Mouse (Mus musculus) urinary bladder, postnatal 0 days (tissue): Measurements from ENCODE around the gene Mybpc2. TPM values are rescaled to one million over a fixed set of nuclear protein-coding genes. Genes with fewer than 3 reads are reported as not detected.

Experiments
- microRNA-seq: library from miRNA; unstranded; fragments of <30 nt; microRNA quantifications from one replicate; pipeline ENCODE4, GENCODE M21; 2016
- polyA plus RNA-seq: library from polyadenylated mRNA; unstranded; fragments of >200 nt; fragmentation: Nextera tagmentation; extraction: Ambion mirVana; gene quantifications from 2 replicates; pipeline ENCODE4 v1.2.1, GENCODE M21; 2015

Gene Mybpc2
- 0.30 and 0.82 TPM in 2 replicates for polyA plus RNA-seq

DNA sequence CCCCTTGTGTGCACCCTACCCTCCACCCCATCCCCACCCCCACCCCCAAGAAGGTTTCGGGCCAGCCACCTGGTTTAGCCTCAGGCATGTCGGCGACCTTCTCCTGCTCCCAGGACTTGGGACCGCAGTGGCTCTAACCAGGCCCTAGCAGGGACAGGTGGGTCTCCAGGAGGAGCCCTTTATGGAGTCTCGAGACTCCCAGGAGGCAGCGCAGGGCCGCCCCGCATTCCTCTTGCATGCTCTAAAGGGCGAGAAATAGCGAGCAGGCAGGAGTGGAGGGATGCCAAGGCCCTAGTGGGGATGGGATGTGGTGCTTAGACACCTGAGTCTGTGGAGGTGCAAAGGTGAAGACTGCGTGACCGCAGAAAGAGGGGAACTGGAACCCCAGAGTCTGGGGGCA is at the start of gene Mybpc2:
Mybpc2 (minus strand) TSS at position 155 of the 400 bp plus-strand sequence.

DNA sequence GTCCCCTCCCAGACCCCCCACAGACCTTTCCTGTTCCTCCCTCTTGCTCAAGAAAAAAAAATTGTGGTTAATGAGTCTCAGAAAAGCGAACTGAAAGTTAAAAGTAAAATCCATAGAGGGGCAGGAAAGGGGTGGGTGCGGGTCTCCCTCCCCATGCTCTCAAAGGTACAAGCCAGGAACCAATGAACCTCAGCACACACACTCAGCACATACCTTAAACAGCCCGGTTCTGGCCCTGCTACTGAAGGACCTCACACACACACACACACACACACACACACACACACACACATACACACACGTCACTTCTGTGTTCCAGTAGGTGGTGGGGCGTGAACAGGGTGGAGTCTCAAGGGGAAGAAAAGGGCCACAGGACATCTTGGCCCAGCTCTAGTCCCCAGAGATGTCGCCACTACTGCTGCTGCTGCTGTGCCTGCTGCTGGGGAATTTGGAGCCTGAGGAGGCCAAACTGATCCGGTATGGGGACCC is 47.8 kb upstream of the Mybpc2 start, which contains the start of gene Napsa:
Napsa (plus strand) TSS at position 168 of the 489 bp plus-strand sequence.

DNA sequence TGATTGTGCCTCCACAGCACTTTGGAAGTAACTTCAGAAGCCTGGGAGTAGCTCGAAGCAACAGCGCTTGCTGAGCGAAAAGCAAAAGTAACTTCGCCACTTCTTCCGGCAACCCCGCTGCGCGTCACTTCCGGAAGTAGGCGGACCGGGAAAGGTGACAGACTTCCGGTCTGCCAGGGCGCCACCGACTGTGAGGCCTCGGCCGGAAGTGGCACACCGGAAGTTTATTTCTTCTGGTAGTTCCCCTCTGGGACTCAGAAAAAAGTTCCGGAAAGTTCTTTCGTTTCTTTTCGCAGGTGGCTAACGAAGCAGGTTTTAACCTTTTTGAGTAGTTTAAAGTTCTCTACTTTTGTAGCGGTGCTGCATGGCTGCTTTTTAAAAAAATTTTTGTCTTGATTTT is 29.4 kb upstream of the Mybpc2 start, which contains the start of gene Nr1h2:
Nr1h2 (minus strand) TSS at position 126 of the 400 bp plus-strand sequence.

DNA sequence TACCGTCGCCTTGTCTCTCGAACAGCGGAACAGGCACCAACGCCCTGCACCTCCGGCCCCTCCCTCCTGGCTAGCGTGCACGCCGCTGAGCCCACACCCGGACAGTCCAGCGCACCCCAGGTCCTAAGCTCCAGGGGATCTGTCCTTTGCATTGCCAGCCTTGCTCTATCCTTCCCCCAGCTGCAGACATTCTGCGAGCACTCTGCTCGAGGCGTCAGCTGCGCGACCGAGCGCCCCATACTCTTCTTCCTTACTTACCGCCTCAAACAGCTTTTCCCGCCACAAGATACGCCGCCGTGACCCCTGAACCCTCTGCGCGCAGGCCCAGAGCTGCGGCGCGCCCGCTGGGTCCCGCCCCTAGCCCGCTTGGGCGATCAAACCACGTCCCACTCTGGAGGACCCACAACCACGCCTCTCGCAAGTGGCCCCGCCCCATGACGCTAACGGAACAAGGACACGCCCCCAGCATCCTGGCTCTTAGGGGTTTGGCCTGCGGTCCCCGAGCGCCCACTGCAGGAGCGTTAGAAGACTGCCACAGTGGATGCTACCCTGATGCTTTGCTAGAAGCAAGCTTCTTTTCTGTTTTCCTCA is 24.1 kb upstream of the Mybpc2 start, which contains the start of gene Pold1:
Pold1 (minus strand) TSS at position 353 of the 591 bp plus-strand sequence.

DNA sequence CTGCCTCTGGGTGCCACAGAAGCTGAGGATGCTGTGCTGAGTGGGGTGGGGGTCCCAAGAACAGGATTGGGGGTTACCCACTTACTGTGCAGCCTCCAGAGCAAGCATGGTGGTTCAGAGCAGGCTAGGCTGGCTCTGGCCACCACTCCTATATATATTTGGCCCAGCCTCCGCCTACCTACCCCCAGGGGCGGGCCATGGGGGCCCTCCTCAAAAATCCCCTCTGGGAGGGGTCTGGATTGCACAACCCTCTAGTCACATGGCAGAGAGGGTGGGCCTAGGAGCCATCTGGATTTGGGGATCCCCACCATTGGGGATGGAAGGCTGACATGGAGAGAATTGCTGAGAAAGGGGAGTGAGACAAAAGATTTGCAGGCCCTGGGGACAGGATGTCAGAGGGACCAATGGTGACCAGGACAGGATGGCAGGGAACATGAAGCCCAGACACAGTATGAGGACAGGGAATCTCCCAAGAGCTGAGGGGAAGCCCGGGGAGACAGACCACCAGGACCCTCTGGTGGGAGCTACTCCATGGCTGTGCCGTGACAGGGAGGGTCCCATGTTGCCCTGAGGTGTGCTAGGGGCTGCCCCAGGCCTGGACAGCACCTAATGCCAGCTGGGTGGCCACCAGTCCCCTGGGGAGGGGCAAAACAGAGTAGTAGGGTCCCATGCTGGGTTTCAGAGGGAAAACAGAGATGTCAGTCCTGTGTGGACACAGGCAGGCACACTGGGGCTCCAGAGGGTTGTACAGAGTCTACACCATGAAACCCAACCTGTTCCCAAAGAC is 7.7 kb upstream of the Mybpc2 start, which contains the start of gene Spib:
Spib (minus strand) TSS at position 126 of the 787 bp plus-strand sequence.

DNA sequence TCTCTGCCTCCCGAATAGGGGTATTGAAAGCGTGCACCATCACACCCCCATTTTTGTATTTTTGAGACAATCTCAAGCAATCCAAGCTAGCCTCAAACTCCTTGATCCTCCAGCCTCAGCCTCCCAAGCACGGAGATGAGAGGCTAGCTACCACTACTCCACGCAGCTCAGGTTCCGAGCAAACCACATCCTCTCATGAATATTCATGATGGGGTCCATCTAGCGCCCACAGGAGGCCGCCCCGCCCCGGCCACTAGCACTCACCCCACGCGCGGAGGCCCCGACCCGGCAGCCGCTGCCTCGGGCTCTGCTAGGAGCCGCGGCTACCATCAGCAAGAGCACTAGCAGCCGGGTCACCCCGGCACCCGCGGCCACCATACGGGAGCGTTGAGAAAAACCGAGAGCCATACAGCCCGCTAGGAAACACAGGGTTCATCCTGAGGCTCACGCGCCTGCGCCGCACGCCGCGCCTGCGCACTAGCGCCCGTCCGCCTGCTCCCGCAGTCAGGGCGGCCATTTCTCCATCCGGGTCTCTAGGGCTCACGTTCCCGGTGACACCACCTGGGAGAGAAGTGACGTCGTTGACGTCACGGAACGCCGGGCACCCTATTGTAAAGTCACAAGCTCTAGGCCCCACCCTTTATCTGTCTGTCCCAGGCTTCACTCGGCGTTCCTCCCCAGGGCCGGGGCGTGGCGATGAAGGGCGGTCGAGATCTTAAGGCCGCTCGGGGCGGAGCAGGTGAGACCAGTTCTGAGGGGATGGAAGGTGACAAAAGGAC is 28.3 kb downstream of the Mybpc2 start, which contains the start of the genes Emc10 and Fam71e1:
Emc10 (minus strand) TSS at position 538 of the 779 bp plus-strand sequence.
Fam71e1 (plus strand) TSS at position 590 of the 779 bp plus-strand sequence.

DNA sequence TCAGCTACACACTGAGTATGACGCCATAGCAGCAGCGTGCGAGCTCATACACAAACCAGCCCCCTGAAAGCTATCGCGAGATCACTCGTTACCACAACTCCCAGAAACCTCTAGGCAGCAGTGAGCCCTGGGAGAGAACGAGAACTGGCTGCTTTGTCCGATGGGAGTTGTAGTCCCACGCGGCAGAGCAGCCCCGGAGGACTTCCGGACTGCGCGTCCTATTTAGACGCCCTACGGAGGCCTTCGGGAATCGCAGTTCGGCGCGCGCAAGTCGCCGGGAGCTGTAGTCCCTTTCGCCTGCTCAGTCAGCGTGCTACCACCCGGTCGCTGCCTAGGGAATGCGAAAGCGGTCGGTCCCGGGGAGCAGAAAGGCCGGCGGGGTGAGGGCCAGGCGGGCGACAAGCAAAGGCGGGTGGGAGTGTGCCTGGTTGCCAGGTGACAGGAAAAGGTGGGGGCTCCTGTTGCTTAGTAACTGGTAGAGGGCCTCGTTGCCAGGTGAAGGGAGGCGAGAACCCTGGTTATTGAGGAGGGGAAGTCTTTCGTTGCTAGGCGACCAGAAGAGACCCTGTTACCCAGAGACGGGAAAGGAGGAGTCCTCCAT is 56.5 kb downstream of the Mybpc2 start, which contains the start of gene Josd2:
Josd2 (plus strand) TSS at position 170 of the 601 bp plus-strand sequence.

DNA sequence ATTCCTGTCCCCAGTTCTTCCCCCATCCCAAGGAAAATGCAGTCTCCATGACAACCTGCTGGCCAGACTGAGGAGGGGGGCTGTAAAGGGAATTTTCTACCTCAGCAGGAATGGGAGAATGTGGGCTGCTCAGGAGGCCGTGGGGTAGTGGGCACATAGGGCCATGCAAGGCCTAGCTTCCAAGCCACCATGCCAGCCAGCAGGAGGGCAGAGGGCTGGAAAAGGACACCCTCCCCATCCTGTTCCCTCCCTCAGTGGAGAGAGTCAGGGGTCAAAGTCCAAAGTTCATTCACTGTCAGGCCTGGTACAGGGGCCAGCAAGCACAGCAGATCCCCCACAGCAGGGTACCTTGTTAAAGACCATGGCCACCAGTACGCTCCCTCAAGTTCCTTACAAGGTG is 59.3 kb downstream of the Mybpc2 start, which contains the start of gene Aspdh:
Aspdh (plus strand) TSS at position 281 of the 400 bp plus-strand sequence.

Small RNAs within 50 kb of the gene (microRNA-seq; reads per million reads assigned to microRNA genes)
- gene Mir7052, result 1.5 reads per million
- not detected for gene Mir7053

Other genes starting within 250 kb of the Mybpc2 start
- gene Clec11a, start 217.8 kb downstream of the Mybpc2 start, polyA plus RNA-seq, result 13.6 and 16.2 TPM in 2 replicates
- gene Shank1, start 214.4 kb downstream of the Mybpc2 start, polyA plus RNA-seq, result 1.1 and 1.2 TPM in 2 replicates
- gene Syt3, start 140.6 kb downstream of the Mybpc2 start, polyA plus RNA-seq, result 0.48 and 0.58 TPM in 2 replicates
- gene 1700008O03Rik, start 138.8 kb downstream of the Mybpc2 start, polyA plus RNA-seq, result 0.60 and 0.81 TPM in 2 replicates
- 0.13 and 0.26 TPM in 2 replicates for gene Lrrc4b, start 95.6 kb downstream of the Mybpc2 start, polyA plus RNA-seq
- 0.27 TPM in 1 of 2 replicates, not detected in the other for gene Aspdh, start 59.3 kb downstream of the Mybpc2 start, polyA plus RNA-seq
- gene Josd2, start 56.7 kb downstream of the Mybpc2 start, polyA plus RNA-seq, result 51.6 and 59.9 TPM in 2 replicates
- 73.9 and 76.8 TPM in 2 replicates for gene Emc10, start 28.1 kb downstream of the Mybpc2 start, polyA plus RNA-seq
- 8.0 and 10.1 TPM in 2 replicates for gene Fam71e1, start 28.1 kb downstream of the Mybpc2 start, polyA plus RNA-seq
- 0.05 TPM in 1 of 2 replicates, not detected in the other for gene Spib, start 7.4 kb upstream of the Mybpc2 start, polyA plus RNA-seq
- 20.1 and 23.8 TPM in 2 replicates for gene Pold1, start 24.2 kb upstream of the Mybpc2 start, polyA plus RNA-seq
- gene Nr1h2, start 29.3 kb upstream of the Mybpc2 start, polyA plus RNA-seq, result 65.2 and 69.4 TPM in 2 replicates
- gene Napsa, start 47.7 kb upstream of the Mybpc2 start, polyA plus RNA-seq, result 0.46 and 0.57 TPM in 2 replicates
- 0.05 and 0.08 TPM in 2 replicates for gene Kcnc3, start 66.0 kb upstream of the Mybpc2 start, polyA plus RNA-seq
- gene Myh14, start 146.2 kb upstream of the Mybpc2 start, polyA plus RNA-seq, result 11.2 and 12.2 TPM in 2 replicates
- gene Izumo2, start 184.1 kb upstream of the Mybpc2 start, polyA plus RNA-seq, result not detected in 2 replicates
- gene Vrk3, start 223.8 kb upstream of the Mybpc2 start, polyA plus RNA-seq, result 15.4 and 17.6 TPM in 2 replicates
- 0.21 and 0.35 TPM in 2 replicates for gene Zfp473, start 226.4 kb upstream of the Mybpc2 start, polyA plus RNA-seq